Mouse (Mus musculus): ENCODE data around the gene Cep170b. TPM values are rescaled to one million over a fixed set of nuclear protein-coding genes. Genes with fewer than 3 reads are reported as not detected.

The Cep170b gene
- polyA plus RNA-seq, 1 experiment from 2014 or later, result 23.1 TPM

GRCm38 (mm10) chr12:112764141-112764540 lies 43.9 kb downstream of the Cep170b start:
- ATAC-seq (ENCODE audit: insufficient read depth), result no peak
- H3K9ac ChIP-seq, result no peak overlapping the region
- no peaks in the 10 kb centered on the region for H3K4me1 ChIP-seq (ENCODE audit: insufficient read depth)
- no peak overlapping the region for H3K4me2 ChIP-seq
- no peak for DNase-seq
- no peaks in the 10 kb centered on the region for H3K36me3 ChIP-seq (ENCODE audit: insufficient read depth)
- no peak overlapping the region for H3K4me3 ChIP-seq (ENCODE audit: low read depth, low read length)
- TF ChIP-seq CTCF (IDR thresholded peaks at IDR 0.05; ENCODE audit: low read depth), result no peak
- H3K27me3 ChIP-seq (ENCODE audit: insufficient read depth, low read length), result no peaks in the 10 kb centered on the region
- WGBS, result 72% methylated on average over 5 of the region's 5 CpGs
- no peak overlapping the region for H3K27ac ChIP-seq (ENCODE audit: low read depth)
- no peaks in the 10 kb centered on the region for H3K9me3 ChIP-seq (ENCODE audit: low read depth, low read length)

DNA sequence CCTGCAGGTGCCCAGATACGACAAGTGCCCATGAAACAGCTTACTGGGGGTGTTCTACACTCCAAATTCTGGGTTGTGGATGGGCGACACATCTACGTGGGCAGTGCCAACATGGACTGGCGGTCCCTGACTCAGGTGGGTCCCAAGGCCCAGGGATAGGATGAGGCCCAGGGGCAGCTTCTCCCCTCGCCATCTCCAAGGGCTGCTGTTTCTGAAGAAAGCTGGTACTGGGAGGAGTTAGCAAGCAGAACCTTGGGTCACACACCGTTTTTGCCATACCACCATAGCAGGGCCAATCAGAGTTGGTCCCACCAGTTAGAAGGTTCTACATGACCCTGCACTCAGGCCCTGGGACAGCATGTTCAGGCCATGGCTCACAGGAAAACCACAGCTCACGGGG lies 44.7 kb downstream of the Cep170b start:
- ATAC-seq (ENCODE audit: insufficient read depth) (no peak), DNase-seq (no peak)
- Histone ChIP-seq H3K27me3 (ENCODE audit: insufficient read depth, low read length) (no peaks in the 10 kb centered on the region), H3K9me3 (ENCODE audit: low read depth, low read length) (no peaks in the 10 kb centered on the region), H3K27ac (ENCODE audit: low read depth) (no peak overlapping the region), H3K4me3 (ENCODE audit: low read depth, low read length) (no peak overlapping the region), H3K36me3 (ENCODE audit: insufficient read depth) (no peaks in the 10 kb centered on the region), H3K4me2 (no peak overlapping the region), H3K9ac (no peak overlapping the region), H3K4me1 (ENCODE audit: insufficient read depth) (no peaks in the 10 kb centered on the region)
- 86% methylated on average over 7 of the region's 7 CpGs for WGBS
- TF ChIP-seq CTCF (IDR thresholded peaks at IDR 0.05; ENCODE audit: low read depth), result no peak

GRCm38 (mm10) chr12:112766586-112766985 lies 46.3 kb downstream of the Cep170b start:
- no peaks in the 10 kb centered on the region for H3K36me3 ChIP-seq (ENCODE audit: insufficient read depth)
- ATAC-seq (ENCODE audit: insufficient read depth) (no peak), DNase-seq (no peak)
- H3K27ac ChIP-seq (ENCODE audit: low read depth), result no peak overlapping the region
- WGBS, result 90% methylated on average over 7 of the region's 7 CpGs
- H3K4me1 ChIP-seq (ENCODE audit: insufficient read depth), result no peaks in the 10 kb centered on the region
- TF ChIP-seq CTCF (IDR thresholded peaks at IDR 0.05; ENCODE audit: low read depth), result no peak
- H3K4me2 ChIP-seq, result no peak overlapping the region
- no peak overlapping the region for H3K4me3 ChIP-seq (ENCODE audit: low read depth, low read length)
- H3K9me3 ChIP-seq (ENCODE audit: low read depth, low read length), result no peaks in the 10 kb centered on the region
- no peak overlapping the region for H3K9ac ChIP-seq
- no peaks in the 10 kb centered on the region for H3K27me3 ChIP-seq (ENCODE audit: insufficient read depth, low read length)

DNA sequence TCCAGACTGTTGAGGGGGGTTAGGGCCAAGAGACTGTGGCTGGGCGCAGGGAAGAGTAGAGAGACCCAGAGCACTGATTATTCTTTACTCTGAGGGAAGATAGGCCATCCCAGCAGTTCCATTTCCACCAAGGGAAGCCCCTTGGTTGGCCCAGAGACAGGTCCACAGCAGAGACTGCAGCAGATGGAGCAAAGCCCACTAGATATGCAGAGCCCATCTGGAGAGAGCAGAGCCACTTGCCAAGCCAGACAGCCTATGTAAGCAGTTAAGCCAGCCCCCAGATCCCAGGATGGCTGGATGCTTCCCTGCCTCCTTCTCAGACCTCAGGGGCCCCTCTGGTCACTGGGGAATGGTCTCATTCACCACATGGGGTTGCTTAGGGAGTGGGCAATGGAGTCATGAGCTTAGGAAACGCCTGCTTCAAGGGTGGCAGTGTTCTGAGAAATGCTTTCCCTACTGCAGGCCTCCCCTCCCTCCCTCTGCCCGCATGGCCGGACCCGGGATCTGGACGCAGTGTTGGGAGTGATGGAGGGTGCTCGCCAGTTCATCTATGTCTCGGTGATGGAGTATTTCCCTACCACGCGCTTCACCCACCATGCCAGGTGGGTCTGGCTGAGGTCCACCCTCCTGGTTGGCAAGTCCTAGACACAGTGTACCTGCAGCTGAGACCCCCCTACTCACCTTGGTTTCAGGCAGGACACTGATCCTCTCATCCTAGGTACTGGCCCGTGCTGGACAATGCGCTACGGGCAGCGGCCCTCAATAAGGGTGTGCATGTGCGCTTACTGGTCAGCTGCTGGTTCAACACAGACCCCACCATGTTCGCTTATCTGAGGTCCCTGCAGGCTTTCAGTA lies 47.0 kb downstream of the Cep170b start:
- 87% methylated on average over 16 of the region's 16 CpGs for WGBS
- no peak overlapping the region for H3K4me2 ChIP-seq
- H3K4me1 ChIP-seq (ENCODE audit: insufficient read depth), result no peaks in the 10 kb centered on the region
- H3K36me3 ChIP-seq (ENCODE audit: insufficient read depth), result no peaks in the 10 kb centered on the region
- H3K27me3 ChIP-seq (ENCODE audit: insufficient read depth, low read length), result no peaks in the 10 kb centered on the region
- DNase-seq, result no peak
- no peak overlapping the region for H3K4me3 ChIP-seq (ENCODE audit: low read depth, low read length)
- no peak for TF ChIP-seq CTCF (IDR thresholded peaks at IDR 0.05; ENCODE audit: low read depth)
- no peak overlapping the region for H3K27ac ChIP-seq (ENCODE audit: low read depth)
- H3K9ac ChIP-seq, result no peak overlapping the region
- ATAC-seq (ENCODE audit: insufficient read depth), result no peak
- no peaks in the 10 kb centered on the region for H3K9me3 ChIP-seq (ENCODE audit: low read depth, low read length)

DNA sequence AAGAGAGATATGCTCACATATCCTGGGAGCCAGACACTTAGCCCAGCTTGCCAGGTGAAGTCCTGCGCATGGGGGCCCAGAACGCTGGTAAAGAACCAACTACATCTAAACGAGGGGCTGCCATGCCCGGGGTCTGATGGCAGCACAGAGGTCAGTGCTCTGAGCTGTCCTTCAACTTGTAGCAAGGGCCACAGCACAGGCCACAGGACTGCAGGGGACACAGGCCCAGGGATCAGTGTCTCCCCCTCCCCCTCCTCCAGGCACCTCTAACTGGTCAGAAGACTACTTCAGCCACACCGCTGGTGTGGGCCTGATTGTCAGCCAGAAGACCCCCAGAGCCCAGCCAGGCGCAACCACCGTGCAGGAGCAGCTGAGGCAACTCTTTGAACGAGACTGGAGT lies 47.9 kb downstream of the Cep170b start:
- Histone ChIP-seq H3K27ac (ENCODE audit: low read depth) (no peak overlapping the region), H3K27me3 (ENCODE audit: insufficient read depth, low read length) (no peaks in the 10 kb centered on the region), H3K4me1 (ENCODE audit: insufficient read depth) (no peaks in the 10 kb centered on the region), H3K9me3 (ENCODE audit: low read depth, low read length) (no peaks in the 10 kb centered on the region), H3K4me3 (ENCODE audit: low read depth, low read length) (no peak overlapping the region), H3K4me2 (no peak overlapping the region), H3K36me3 (ENCODE audit: insufficient read depth) (no peaks in the 10 kb centered on the region), H3K9ac (no peak overlapping the region; the same call in 1 of the 2 replicates)
- 84% methylated on average over 8 of the region's 8 CpGs for WGBS
- ATAC-seq (ENCODE audit: insufficient read depth), result no peak
- no peak for DNase-seq
- TF ChIP-seq CTCF (IDR thresholded peaks at IDR 0.05; ENCODE audit: low read depth), result no peak

DNA sequence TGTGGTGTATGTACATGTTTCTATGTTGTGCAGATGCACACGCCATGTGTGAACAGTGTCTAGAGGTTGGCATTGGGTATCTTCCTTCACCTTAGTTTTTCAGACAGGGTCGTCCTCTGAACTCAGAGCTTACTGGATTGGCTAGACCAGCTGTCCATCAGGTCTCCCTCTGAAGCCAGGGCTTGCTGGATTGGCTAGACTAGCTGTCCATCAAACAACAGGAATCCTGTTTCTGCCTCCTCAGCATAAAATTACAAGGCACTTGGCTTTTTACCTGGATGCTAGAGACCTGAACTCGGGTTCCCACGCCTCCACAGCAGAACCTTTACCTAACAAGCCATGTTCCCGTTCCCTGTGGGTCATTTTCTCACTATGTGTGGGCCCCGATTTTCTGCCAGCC lies 48.8 kb downstream of the Cep170b start:
- no peaks in the 10 kb centered on the region for H3K27me3 ChIP-seq (ENCODE audit: insufficient read depth, low read length)
- no peak overlapping the region for H3K4me2 ChIP-seq
- DNase-seq, result peak; percentile 50
- WGBS, result 78% methylated on average over 6 of the region's 6 CpGs
- no peaks in the 10 kb centered on the region for H3K36me3 ChIP-seq (ENCODE audit: insufficient read depth)
- H3K4me3 ChIP-seq (ENCODE audit: low read depth, low read length), result no peak overlapping the region
- no peaks in the 10 kb centered on the region for H3K4me1 ChIP-seq (ENCODE audit: insufficient read depth)
- H3K9me3 ChIP-seq (ENCODE audit: low read depth, low read length), result no peaks in the 10 kb centered on the region
- ATAC-seq (ENCODE audit: insufficient read depth), result no peak
- no peak overlapping the region for H3K27ac ChIP-seq (ENCODE audit: low read depth)
- no peak for TF ChIP-seq CTCF (IDR thresholded peaks at IDR 0.05; ENCODE audit: low read depth)
- H3K9ac ChIP-seq, result no peak overlapping the region

DNA sequence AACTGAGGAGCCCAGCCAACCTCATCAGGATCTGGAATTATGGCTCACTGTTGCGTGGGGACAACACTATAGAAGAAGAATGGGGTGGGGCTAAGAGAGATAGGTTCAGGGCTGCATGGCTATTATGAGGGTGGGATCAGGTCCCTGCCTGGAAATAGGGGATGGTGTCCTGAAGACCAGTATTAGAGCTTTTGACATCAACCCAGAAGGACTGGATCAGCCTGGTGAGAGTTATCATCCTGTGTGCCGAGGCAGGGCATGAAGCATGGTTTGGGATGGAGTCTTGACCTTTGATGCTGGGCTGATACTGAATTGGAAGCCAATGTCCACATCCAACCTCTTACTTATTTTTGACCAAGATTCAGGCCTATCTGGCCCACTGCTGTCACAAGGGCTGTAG lies 49.5 kb downstream of the Cep170b start:
- no peak overlapping the region for H3K4me3 ChIP-seq (ENCODE audit: low read depth, low read length)
- WGBS, result 65% methylated on average over 2 of the region's 2 CpGs
- no peaks in the 10 kb centered on the region for H3K27me3 ChIP-seq (ENCODE audit: insufficient read depth, low read length)
- H3K9me3 ChIP-seq (ENCODE audit: low read depth, low read length), result no peaks in the 10 kb centered on the region
- no peaks in the 10 kb centered on the region for H3K4me1 ChIP-seq (ENCODE audit: insufficient read depth)
- ATAC-seq (ENCODE audit: insufficient read depth) (no peak), DNase-seq (no peak)
- H3K4me2 ChIP-seq, result no peak overlapping the region
- H3K9ac ChIP-seq, result no peak overlapping the region
- no peaks in the 10 kb centered on the region for H3K36me3 ChIP-seq (ENCODE audit: insufficient read depth)
- TF ChIP-seq CTCF (IDR thresholded peaks at IDR 0.05; ENCODE audit: low read depth), result no peak
- H3K27ac ChIP-seq (ENCODE audit: low read depth), result no peak overlapping the region

Data from lung, embryonic 14.5 days (tissue).